Mouse (Mus musculus) layer of hippocampus, adult 18-20 months (tissue): ENCODE results near the gene Vmn1r234. TPM values are rescaled to one million over a fixed set of nuclear protein-coding genes. Genes with fewer than 3 reads are reported as not detected.
"Not testable (repeated sequence)": the region's sequence is repeated elsewhere in the genome, so short reads cannot be mapped to it uniquely, and the experiment has no call there.

Source experiments
- DNase-seq, 2 experiments: peaks; one replicate each; pipeline ENCODE4 v3.0.0; 2022; ENCODE audit warnings: low spot score in 2 of 2
- long read RNA-seq: library from polyadenylated mRNA; stranded (forward); transcript quantifications from one replicate; pipeline ENCODE4 v2.0.0, GENCODE M21; 2021
- microRNA-seq, 2 experiments: library from miRNA; unstranded; fragments of <30 nt; microRNA quantifications; one replicate each; pipeline ENCODE4 v1.2.0; 2021
- total RNA-seq, 2 experiments: library from RNA; stranded (reverse); gene quantifications; 2 replicates each; pipeline ENCODE4 v1.2.3; 2021

Gene Vmn1r234
- total RNA-seq = not detected
- long read RNA-seq = 0 reads

DNA sequence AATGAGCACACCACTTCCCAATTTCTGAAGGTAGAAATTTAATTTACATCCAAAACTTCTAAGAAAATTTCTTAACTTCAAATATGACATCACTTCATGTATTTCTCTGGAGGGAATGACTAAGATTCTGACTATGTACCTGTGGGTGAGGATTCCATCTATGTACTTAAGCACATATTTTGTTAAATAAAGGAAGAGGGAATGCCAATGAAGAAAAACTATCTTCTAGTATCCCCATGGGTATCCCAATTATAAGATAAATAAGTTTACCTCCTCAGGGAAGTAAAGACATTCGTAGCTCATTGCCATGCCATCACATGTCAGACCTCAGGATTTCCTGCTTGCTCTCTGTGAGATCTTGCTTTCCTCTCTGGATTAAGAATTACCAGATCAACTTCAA is at the start of gene Vmn1r234:
Vmn1r234 (plus strand) TSS at position 301 of the 400 bp plus-strand sequence.
- no peak for DNase-seq

DNA sequence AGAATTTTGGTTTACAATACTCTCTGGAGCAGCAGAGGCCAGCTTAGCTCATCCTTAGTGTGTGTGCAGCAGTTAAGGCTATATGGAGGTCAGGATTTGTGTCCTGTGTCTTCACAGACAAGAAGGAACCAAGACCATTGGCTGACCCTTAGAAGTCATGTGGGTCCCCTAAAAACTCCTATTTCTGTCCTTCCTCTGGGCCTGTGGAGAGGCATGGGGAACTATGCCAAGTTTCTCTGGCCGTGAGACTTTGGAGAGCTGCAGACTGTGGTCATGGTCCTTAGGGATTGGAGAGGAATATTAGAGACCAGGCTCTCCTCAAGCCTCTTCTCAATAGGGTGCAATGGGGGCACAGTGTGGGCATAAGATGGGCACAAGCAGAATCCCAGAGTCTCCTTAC is 14.8 kb upstream of the Vmn1r234 start:
- DNase-seq = not testable (repeated sequence)

DNA sequence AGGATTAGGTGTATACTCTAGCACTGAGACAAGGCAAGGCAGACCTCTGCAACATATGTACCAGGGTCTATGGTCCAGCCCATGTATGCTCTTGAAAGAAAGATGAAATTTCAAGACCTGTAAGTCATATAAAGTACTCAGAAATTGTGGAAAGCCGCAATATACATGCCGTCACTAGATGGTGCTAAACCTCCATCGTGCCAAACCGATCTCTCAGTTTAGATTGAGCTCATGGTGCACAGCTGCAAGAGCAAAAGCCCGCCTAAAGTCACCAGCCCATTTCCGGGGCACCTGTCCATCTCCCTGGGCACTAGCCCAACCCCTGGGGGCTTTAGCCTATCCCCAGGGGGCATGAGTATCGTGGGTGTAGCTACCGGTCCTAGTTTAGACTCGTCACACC is 5.8 kb downstream of the Vmn1r234 start:
- peak; percentile 30 to 61 for DNase-seq

DNA sequence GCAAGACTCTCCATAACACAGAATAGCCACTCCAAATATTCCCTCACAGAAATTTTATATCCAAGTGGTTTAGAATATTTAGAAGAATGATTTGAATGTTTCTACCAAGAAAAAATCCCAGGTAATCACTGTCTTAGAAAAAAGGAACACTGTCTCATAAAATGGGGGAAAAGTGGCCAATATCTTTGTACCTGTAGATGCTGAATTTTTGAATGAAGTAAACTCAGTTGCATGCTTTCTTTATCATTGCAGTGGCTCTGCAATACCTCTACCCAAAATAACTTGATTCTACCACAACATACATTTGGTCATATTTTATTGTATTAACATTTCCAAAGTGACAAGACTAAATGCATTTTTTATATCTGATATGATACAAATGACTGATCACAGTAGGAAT is 30.2 kb downstream of the Vmn1r234 start, which contains the start of gene Vmn1r235:
Vmn1r235 (plus strand) TSS at position 301 of the 400 bp plus-strand sequence.
- DNase-seq = no peak

DNA sequence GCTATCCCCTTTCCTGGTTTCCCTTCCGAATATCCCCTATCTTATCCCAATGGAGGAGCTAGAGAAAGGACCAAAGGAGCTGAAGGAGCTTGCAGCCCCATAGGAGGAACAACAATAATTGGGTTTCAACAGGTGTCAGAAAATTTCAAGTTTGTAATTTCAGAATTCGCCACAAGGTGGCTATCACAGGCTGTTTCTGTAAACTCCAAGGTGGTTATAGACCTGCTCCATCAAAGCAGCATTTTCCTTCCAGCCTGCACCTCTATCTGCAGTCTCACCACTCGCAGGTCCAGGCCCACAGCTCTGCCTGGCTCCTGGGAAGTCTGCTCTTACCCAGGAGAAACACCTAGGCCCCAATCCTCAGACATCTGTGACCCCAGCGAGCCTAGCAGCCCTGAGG is 46.2 kb downstream of the Vmn1r234 start:
- DNase-seq = peak; percentile 13 to 82

DNA sequence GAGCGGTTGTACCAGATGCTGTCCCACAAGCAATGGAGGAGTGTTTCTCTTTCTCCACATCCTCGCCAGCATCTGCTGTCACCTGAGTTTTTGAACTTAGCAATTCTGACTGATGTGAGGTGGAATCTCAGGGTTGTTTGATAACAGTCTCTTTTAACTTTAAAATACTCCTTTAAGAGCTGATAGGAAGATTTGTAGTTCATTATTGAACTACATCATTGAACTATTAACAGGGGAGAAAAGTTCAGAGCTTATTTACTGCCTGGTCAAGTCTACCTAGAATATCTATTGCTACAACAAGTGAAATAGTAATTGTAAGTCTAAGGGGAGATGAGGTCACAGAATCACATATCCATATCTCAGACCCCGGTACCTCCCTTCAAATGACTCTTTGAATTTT is 56.8 kb downstream of the Vmn1r234 start, which contains the start of gene Vmn1r236:
Vmn1r236 (plus strand) TSS at position 301 of the 400 bp plus-strand sequence.
- DNase-seq = no peak

DNA sequence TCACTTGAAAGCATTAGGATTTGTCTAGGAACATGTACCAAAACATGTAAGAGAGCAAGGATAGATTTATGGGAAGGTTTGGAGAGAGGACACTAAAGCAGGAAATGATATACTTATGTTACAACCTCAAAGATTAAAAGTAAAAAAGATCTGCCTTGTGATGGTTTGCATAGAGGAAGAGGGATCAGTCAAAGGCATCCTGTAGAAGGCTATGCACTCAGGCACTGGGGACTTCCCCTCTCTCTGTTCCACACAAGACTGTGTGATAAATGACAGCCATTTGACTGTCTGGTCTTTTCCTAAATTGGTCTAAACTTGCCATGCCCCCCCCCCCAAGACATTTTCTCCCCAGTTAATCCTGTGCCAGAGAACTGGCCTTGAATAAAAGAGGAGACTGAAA is 58.5 kb downstream of the Vmn1r234 start:
- DNase-seq = no peak

Small RNAs within 50 kb of the gene (microRNA-seq; reads per million reads assigned to microRNA genes)
- 0 reads per million in 2 experiments for gene Gm26384

Other genes starting within 250 kb of the Vmn1r234 start
- not detected for gene Vmn1r233, start 229.6 kb upstream of the Vmn1r234 start, total RNA-seq
- 10 to 100 TPM; 19.9 to 20.5 TPM for gene Zfp160, start 217.2 kb upstream of the Vmn1r234 start, total RNA-seq
- gene Vmn1r235, start 30.3 kb downstream of the Vmn1r234 start, total RNA-seq = not detected
- not detected for gene Vmn1r236, start 56.9 kb downstream of the Vmn1r234 start, total RNA-seq
- not detected for gene Vmn1r237, start 85.8 kb downstream of the Vmn1r234 start, total RNA-seq
- 1 to 10 TPM; 1.5 TPM for gene Zfp677, start 157.7 kb downstream of the Vmn1r234 start, total RNA-seq
- gene Zfp54, start 197.1 kb downstream of the Vmn1r234 start, total RNA-seq = 1 to 10 TPM in 1 of 2 experiments, under 1 TPM in 1; 0.84 to 1.5 TPM
- gene Zfp51, start 224.3 kb downstream of the Vmn1r234 start, total RNA-seq = 1 to 10 TPM; 3.6 to 3.8 TPM